Mouse (Mus musculus): ENCODE data around the gene Cgref1.

Gene Cgref1

GRCm38 (mm10) chr5:30944956-30945781 lies at the start of gene Cgref1:
Gene Cgref1, minus strand, starts transcription at chr5:30945591.
- peak; percentile 73 for DNase-seq (ENCODE audit: low spot score)

- no peak for DNase-seq (ENCODE audit: low spot score)
These were observed 48.7 kb upstream of the Cgref1 start for GRCm38 (mm10) chr5:30994074-30994473.

GRCm38 (mm10) chr5:30992980-30993676 lies 47.7 kb upstream of the Cgref1 start:
- DNase-seq (ENCODE audit: low spot score): no peak

- DNase-seq (ENCODE audit: low spot score): no peak
These were observed 37.0 kb upstream of the Cgref1 start for GRCm38 (mm10) chr5:30982357-30982756.

- DNase-seq (ENCODE audit: low spot score): peak; percentile 60
These were observed 29.7 kb upstream of the Cgref1 start for GRCm38 (mm10) chr5:30974870-30975656.

GRCm38 (mm10) chr5:30969440-30969839 lies 24.0 kb upstream of the Cgref1 start:
- no peak for DNase-seq (ENCODE audit: low spot score)

GRCm38 (mm10) chr5:30968416-30968815 lies 23.0 kb upstream of the Cgref1 start, which contains the start of gene Tcf23:
Gene Tcf23, plus strand, starts transcription at chr5:30968662.
- DNase-seq (ENCODE audit: low spot score): peak; percentile 73

- DNase-seq (ENCODE audit: low spot score): no peak
These were observed 20.8 kb upstream of the Cgref1 start for GRCm38 (mm10) chr5:30966189-30966588.

GRCm38 (mm10) chr5:30963916-30964315 lies 18.5 kb upstream of the Cgref1 start:
- no peak for DNase-seq (ENCODE audit: low spot score)

GRCm38 (mm10) chr5:30961545-30962505 lies 16.4 kb upstream of the Cgref1 start:
- DNase-seq (ENCODE audit: low spot score): no peak

- no peak for DNase-seq (ENCODE audit: low spot score)
These were observed 15.4 kb upstream of the Cgref1 start for GRCm38 (mm10) chr5:30960814-30961213.

GRCm38 (mm10) chr5:30959966-30960501 lies 14.6 kb upstream of the Cgref1 start, which contains the start of gene Preb:
Gene Preb, minus strand, starts transcription at chr5:30960361.
- peak; percentile 98 for DNase-seq (ENCODE audit: low spot score)

- DNase-seq (ENCODE audit: low spot score): no peak
These were observed 13.9 kb upstream of the Cgref1 start for GRCm38 (mm10) chr5:30959198-30959854.

- no peak for DNase-seq (ENCODE audit: low spot score)
These were observed 12.5 kb upstream of the Cgref1 start for GRCm38 (mm10) chr5:30957891-30958290.

- no peak for DNase-seq (ENCODE audit: low spot score)
These were observed 10.4 kb upstream of the Cgref1 start for GRCm38 (mm10) chr5:30955751-30956150.

- DNase-seq (ENCODE audit: low spot score): no peak
These were observed 9.2 kb upstream of the Cgref1 start for GRCm38 (mm10) chr5:30954556-30954955.

GRCm38 (mm10) chr5:30954065-30954464 lies 8.7 kb upstream of the Cgref1 start:
- DNase-seq (ENCODE audit: low spot score): no peak

GRCm38 (mm10) chr5:30952551-30952950 lies 7.2 kb upstream of the Cgref1 start:
- DNase-seq (ENCODE audit: low spot score): no peak

GRCm38 (mm10) chr5:30951706-30952105 lies 6.3 kb upstream of the Cgref1 start:
- DNase-seq (ENCODE audit: low spot score): no peak

- no peak for DNase-seq (ENCODE audit: low spot score)
These were observed 5.5 kb upstream of the Cgref1 start for GRCm38 (mm10) chr5:30950922-30951321.
